Mouse (Mus musculus): ENCODE measurements around the gene Klhl28. TPM values are rescaled to one million over a fixed set of nuclear protein-coding genes. Genes with fewer than 3 reads are reported as not detected.
A peak's percentile ranks its signal among the peaks of the same experiment; 100 is the strongest.

Gene Klhl28
- polyA plus RNA-seq, 1 experiment from 2014 or later: 19.9 TPM

DNA sequence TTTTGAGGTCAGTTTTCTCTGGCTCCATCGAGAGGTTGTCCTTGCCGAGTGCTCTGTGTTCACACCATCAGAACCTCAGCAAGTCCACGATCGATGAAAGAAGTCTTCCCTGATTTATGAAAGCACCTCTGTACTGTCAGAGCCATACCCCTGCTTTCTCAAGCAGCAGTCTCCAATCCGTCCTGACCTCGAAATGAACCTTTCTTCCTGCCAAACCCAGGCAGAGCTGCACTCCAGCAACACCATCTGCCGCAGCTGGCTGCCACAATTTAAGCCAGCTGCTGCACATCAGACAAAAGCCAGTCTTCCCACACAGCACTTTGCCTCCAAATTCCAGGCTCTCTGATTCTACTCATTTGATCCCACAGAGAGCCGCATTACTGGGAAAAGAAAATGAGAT, 62.8 kb downstream of the Klhl28 start:
- no peaks in the 10 kb centered on the region for H3K36me3 ChIP-seq (ENCODE audit: control insufficient read depth, insufficient read depth, low read length)
- no peak for ATAC-seq (ENCODE audit: low FRiP score)
- no peak overlapping the region for H3K9ac ChIP-seq (ENCODE audit: low read length)
- no peak overlapping the region for H3K4me3 ChIP-seq (ENCODE audit: low read depth, low read length)
- no peaks in the 10 kb centered on the region for H3K9me3 ChIP-seq (ENCODE audit: control insufficient read depth, low read length)
- H3K27me3 ChIP-seq (ENCODE audit: control insufficient read depth, insufficient read depth, low read length): no peaks in the 10 kb centered on the region
- H3K4me1 ChIP-seq (ENCODE audit: control insufficient read depth, insufficient read depth, low read length): no peaks in the 10 kb centered on the region
- WGBS: 70% methylated on average over 8 of the region's 8 CpGs
- DNase-seq (ENCODE audit: low spot score, missing footprints): peak; percentile 90
- H3K4me2 ChIP-seq: no peak overlapping the region
- H3K27ac ChIP-seq (ENCODE audit: low read depth, low read length): no peak overlapping the region

DNA sequence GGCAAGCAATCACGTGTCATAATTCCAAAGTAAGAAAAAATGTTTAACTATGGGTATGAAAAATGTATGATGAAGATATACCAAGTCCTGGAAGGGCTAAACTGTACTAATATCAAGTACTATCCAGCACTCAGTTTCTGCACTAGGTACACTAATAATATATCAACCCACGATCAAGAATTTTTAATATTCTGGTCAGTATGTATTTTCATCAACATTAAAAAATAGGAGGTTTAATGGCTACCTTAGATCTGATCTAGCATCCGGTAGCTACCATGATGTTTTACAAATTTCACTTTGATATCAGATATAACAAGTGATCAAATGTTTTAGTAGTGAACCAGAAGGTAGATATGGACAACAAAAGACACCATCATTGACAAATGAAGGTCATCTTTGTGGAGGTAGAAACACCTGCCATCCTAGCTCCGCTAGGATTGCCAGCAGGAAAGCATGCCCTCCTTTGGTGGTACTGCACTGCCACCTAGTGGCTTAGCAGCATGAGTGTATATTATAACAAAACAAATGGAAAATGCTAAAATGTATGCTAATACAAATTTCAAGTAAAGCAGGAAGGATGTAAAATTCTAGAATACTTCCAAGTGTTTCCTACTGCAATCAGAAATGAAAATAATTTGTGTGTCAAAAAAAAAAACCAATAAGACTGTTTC, 68.1 kb downstream of the Klhl28 start:
- no peaks in the 10 kb centered on the region for H3K27me3 ChIP-seq (ENCODE audit: control insufficient read depth, insufficient read depth, low read length)
- no peaks in the 10 kb centered on the region for H3K9me3 ChIP-seq (ENCODE audit: control insufficient read depth, low read length)
- peak; percentile 74; the same call in 1 of the 2 replicates for ATAC-seq (ENCODE audit: low FRiP score)
- H3K4me3 ChIP-seq (ENCODE audit: low read depth, low read length): no peak overlapping the region
- no peak overlapping the region for H3K4me2 ChIP-seq
- H3K27ac ChIP-seq (ENCODE audit: low read depth, low read length): no peak overlapping the region
- no peak overlapping the region for H3K9ac ChIP-seq (ENCODE audit: low read length)
- H3K36me3 ChIP-seq (ENCODE audit: control insufficient read depth, insufficient read depth, low read length): no peaks in the 10 kb centered on the region
- WGBS: 50% methylated on average over 4 of the region's 4 CpGs
- H3K4me1 ChIP-seq (ENCODE audit: control insufficient read depth, insufficient read depth, low read length): no peaks in the 10 kb centered on the region
- DNase-seq (ENCODE audit: low spot score, missing footprints): peak; percentile 88

Other genes with a start within 250 kb of the Klhl28 start
- gene Gm527, start 47.6 kb downstream of the Klhl28 start, polyA plus RNA-seq (2014; fragmentation: Nextera tagmentation; extraction: Ambion mirVana): 2.2 and 2.7 TPM in 2 replicates
- 27.1 and 30.3 TPM in 2 replicates for gene Togaram1, start 270 bp upstream of the Klhl28 start, polyA plus RNA-seq (2014; fragmentation: Nextera tagmentation; extraction: Ambion mirVana)
- gene Prpf39, start 70.8 kb upstream of the Klhl28 start, polyA plus RNA-seq (2014; fragmentation: Nextera tagmentation; extraction: Ambion mirVana): 63.9 and 69.6 TPM in 2 replicates
- gene Fkbp3, start 108.5 kb upstream of the Klhl28 start, polyA plus RNA-seq (2014; fragmentation: Nextera tagmentation; extraction: Ambion mirVana): 793 and 830 TPM in 2 replicates
- gene Fancm, start 110.1 kb upstream of the Klhl28 start, polyA plus RNA-seq (2014; fragmentation: Nextera tagmentation; extraction: Ambion mirVana): 9.5 and 11.3 TPM in 2 replicates
- 82.2 and 82.8 TPM in 2 replicates for gene Mis18bp1, start 207.1 kb upstream of the Klhl28 start, polyA plus RNA-seq (2014; fragmentation: Nextera tagmentation; extraction: Ambion mirVana)

All from midbrain, embryonic 11.5 days (tissue).